Mouse (Mus musculus): Measurements from ENCODE around the gene Cyb5r1.

Cyb5r1 gene

GRCm38 (mm10) chr1:134405509-134406413, at the start of gene Cyb5r1:
Cyb5r1 (plus strand) TSS chr1:134405559.
- peak; percentile 52 for DNase-seq (ENCODE audit: low spot score)

- DNase-seq (ENCODE audit: low spot score): no peak
Measured at GRCm38 (mm10) chr1:134357461-134357860, 47.9 kb upstream of the Cyb5r1 start.

DNA sequence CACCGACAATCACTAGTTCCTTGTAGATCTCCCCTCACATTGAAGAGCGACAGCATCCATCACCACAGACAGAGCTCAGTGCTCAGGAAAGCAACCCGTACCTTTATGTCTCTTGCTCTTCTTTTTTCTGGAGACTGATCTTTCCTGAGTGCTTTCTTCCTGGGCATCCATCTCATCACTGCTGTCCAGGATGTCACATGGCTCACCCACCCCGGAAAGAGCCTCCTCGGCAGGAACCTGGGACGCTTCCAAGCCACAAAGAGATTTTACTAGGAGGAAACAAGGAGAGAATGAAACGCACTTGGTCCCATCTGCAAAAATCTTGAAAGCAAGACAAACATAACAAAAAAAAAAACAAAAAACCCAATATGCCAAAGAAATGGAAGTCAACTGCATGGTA, 44.7 kb upstream of the Cyb5r1 start:
- DNase-seq (ENCODE audit: low spot score): no peak

- no peak for DNase-seq (ENCODE audit: low spot score)
Measured at GRCm38 (mm10) chr1:134361195-134361856, 44.0 kb upstream of the Cyb5r1 start.

DNA sequence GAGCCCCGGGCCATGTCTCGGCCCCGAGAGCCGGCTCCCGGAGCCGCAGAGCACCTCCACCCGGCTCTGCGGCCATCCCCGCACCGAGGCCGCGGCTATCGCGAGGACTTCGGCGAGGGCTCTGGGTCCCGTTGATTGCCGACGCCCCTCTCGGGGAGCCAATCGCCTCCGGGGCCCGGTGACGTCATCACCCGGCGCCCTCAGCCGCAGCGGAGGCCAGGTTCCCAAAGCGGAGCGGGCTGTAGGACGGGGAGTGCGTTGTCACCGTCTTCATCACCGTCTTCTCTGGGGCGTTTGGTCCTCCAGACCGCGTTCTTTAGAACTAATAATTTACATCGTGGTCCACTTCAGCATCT, 43.5 kb upstream of the Cyb5r1 start, which contains the start of gene Tmem183a:
Tmem183a (minus strand) TSS at position 123 of the 356 bp plus-strand sequence.
- DNase-seq (ENCODE audit: low spot score): peak; percentile 94

DNA sequence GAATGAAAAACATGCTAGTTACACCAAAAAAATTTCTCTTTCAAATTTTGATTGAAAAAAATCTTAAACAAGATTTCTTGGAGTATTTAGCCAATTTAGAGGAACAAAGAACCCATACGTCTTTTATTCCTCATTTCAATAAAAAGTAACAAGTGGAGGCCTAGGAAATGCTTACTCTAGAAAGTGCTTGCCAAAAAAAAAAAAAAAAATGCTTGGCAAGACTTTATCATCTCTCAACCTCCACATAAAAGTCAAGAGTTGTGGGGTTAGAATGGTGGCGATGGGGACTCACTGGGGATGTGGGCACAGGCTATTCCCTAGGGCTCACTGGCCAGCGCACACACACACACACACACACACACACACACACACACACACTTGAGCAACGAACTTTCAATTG, 42.2 kb upstream of the Cyb5r1 start:
- DNase-seq (ENCODE audit: low spot score): no peak

DNA sequence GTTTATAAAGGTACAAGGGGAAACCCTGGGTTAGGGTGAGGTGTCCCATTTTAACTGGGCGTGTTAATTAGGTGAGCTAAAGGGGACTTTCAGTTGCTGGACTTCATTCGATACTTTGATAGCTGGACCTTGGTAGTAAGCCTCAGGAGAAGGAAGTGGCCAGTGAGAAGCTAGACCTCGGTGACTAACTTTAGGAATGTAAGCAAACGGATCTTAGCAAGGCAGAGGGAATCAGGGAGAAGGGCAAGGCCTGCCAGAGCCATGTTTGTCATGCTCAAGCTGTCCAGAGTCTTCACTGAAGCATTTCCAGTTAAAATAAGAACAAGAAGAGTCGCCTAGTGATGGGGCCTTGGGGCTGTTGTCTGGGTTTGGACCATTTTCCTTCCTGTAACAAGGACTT, 39.9 kb upstream of the Cyb5r1 start:
- DNase-seq (ENCODE audit: low spot score): no peak

- peak; percentile 26 for DNase-seq (ENCODE audit: low spot score)
Measured at GRCm38 (mm10) chr1:134368777-134369337, 36.5 kb upstream of the Cyb5r1 start.

DNA sequence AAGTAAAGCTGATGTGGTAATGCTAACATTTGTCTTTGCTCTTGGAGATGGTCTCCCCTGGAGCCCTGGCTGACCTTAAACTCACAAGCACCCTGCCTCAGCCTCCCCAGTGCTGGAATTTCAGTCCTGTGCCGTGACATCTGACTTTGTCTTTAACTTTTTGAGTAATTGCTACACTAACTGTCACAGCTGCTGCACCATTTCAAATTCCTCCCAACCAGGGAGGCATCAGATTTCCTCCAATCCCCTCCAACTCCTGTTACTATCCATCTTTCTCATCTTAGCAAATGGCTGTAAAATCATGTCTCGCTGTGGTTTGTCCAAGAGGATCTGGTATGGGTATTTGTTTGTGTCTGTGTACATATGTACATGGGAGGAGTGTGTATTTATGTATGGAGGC, 31.2 kb upstream of the Cyb5r1 start:
- DNase-seq (ENCODE audit: low spot score): no peak

- DNase-seq (ENCODE audit: low spot score): no peak
Measured at GRCm38 (mm10) chr1:134381051-134381450, 24.3 kb upstream of the Cyb5r1 start.

- DNase-seq (ENCODE audit: low spot score): no peak
Measured at GRCm38 (mm10) chr1:134381795-134382625, 23.3 kb upstream of the Cyb5r1 start.

- no peak for DNase-seq (ENCODE audit: low spot score)
Measured at GRCm38 (mm10) chr1:134384581-134384980, 20.8 kb upstream of the Cyb5r1 start.

GRCm38 (mm10) chr1:134385176-134385575, 20.2 kb upstream of the Cyb5r1 start:
- no peak for DNase-seq (ENCODE audit: low spot score)

DNA sequence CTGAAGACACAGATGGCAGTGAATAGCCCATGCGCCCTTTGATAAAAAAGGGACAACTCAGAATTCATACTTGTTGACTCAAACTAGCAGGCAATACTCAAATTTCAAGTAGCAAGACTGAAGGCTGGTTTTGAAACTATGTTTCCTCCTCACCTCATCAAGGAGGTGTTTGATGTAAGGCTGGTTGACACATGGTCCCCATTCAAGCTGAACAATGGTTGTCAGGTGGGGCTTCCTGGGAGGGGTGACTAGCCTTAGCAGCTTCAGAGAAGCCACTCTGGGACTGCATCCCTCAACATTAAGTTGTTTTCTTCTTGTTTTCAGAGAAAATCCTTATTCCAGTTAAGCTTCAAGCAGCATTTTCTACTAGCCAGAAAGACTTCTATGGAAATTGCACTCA, 19.7 kb upstream of the Cyb5r1 start, which contains the start of gene 4933406M09Rik:
4933406M09Rik (plus strand) TSS at position 275 of the 400 bp plus-strand sequence.
- no peak for DNase-seq (ENCODE audit: low spot score)

DNA sequence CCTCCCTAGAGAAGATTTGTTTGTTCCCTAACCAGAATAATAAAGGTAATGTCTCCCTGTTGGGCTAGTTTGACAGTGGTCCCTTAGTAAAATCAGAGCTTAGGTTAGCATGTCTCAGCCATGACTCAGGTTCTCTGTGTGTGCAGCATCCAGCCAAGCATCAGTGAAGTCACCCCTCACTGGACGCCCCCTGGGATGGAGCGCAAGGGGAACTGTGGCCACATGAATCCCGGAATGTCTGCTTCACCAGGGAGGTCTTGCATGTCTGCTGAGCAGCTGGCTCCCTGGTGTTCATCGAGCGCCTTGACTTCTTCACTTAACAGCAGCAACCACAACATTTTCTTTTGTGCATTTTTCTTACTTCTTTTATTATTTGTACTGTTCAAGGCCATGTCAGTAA, 11.5 kb upstream of the Cyb5r1 start:
- DNase-seq (ENCODE audit: low spot score): no peak

DNA sequence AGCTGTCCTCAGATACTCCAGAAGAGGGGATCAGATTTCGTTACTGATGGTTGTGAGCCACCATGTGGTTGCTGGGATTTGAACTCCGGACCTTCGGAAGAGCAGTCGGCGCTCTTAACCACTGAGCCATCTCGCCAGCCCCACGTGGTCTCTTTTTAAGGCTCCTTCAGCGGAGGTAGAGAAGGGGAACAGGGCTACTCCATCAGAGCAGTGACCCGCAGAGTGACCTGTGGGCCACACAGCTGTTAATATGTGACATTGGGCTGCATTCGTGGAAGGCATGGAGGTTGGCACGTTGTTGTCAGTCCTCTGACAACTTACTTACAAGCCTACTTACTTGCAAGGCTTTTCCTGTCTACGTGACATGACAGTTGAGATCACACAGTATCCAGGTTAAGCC, 7.1 kb upstream of the Cyb5r1 start:
- DNase-seq (ENCODE audit: low spot score): no peak

DNA sequence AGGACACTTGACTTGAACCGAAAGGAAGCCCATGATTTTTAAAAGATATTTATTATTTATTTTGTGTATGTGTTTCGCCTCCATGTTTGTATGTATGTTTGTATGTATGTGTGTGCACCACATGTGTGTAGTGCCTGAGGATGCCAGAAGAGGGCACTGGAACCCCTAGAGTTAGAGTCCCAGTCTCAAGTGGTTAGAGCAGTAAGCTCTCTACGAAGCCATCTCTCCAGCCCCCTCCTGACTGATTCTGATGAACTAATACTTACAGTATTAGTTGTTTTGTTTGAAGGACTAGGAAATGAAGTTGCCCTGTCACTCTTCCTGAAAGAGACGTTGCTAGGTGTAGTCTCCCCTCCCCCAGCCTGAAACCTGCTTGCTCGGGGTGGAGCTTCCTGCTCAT, 5.6 kb upstream of the Cyb5r1 start:
- no peak for DNase-seq (ENCODE audit: low spot score)

- no peak for DNase-seq (ENCODE audit: low spot score)
Measured at GRCm38 (mm10) chr1:134406414-134406771, 1.0 kb downstream of the Cyb5r1 start.

GRCm38 (mm10) chr1:134408080-134408479, 2.7 kb downstream of the Cyb5r1 start:
- no peak for DNase-seq (ENCODE audit: low spot score)

DNA sequence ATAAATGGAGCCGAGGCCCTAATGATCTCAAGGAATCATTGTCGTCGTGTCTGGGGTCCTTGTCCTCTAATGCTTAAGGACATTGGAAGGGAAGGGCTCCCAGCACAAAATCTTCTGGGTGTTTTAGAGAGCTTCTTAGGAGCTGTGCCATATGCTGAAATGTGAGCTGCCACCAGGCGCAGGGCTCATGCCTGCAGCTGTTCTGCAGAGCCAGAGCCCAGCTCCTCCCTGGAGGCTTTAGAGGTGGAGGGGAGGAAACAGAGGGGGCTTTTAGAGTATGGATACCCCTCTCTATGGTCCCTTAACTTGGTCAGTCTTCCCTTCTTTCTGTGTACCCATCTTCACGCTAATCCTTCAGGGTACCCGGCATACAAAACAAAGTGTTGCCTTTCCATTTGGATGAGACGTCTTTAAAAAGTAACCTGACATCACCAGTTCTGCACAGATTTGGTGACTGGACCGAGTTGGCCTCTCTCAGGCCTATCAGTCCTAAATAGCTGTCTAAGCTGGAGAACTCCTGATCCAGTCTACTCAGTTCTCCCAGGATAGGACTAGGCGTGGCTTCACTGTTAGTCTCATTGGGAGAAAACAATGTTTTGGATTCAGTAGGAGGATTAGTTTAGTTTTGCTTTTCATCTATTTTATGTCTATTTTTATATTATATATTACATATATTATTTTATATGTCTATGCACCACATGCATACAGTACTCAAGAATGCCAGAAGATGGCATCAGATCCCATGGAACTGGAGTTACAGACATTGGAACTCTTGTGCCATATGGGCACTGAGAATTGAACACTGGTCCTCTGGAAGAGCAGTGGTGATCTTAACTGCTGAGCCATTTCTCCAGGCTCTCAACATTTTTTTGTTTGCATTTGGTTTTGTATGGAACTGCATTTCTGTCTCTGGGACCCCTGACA, 6.6 kb downstream of the Cyb5r1 start:
- DNase-seq (ENCODE audit: low spot score): no peak

- no peak for DNase-seq (ENCODE audit: low spot score)
Measured at GRCm38 (mm10) chr1:134414038-134414437, 8.7 kb downstream of the Cyb5r1 start.
